Mouse (Mus musculus) left cerebral cortex, adult 18-20 months (tissue): ENCODE results near the gene Catsper4. TPM values are rescaled to one million over a fixed set of nuclear protein-coding genes. Genes with fewer than 3 reads are reported as not detected.
A peak's percentile ranks its signal among the peaks of the same experiment; 100 is the strongest.
"Not testable (repeated sequence)": the region's sequence is repeated elsewhere in the genome, so short reads cannot be mapped to it uniquely, and the experiment has no call there.

Experiments
- DNase-seq, 2 experiments: peaks; one replicate each; pipeline ENCODE4 v3.0.0; 2021 to 2022; ENCODE audit warnings: low spot score in 2 of 2, mixed read lengths in 1 of 2
- long read RNA-seq, 2 experiments: library from polyadenylated mRNA; stranded (forward); transcript quantifications; one replicate each; pipeline ENCODE4 v2.0.0; 2021
- total RNA-seq, 2 experiments: library from RNA; stranded (reverse); gene quantifications; 2 replicates each; pipeline ENCODE4 v1.2.3; 2021

Catsper4 gene
- total RNA-seq, result not detected
- long read RNA-seq, experiment 1, result 0 reads
- long read RNA-seq, experiment 2, result 0 reads

DNA sequence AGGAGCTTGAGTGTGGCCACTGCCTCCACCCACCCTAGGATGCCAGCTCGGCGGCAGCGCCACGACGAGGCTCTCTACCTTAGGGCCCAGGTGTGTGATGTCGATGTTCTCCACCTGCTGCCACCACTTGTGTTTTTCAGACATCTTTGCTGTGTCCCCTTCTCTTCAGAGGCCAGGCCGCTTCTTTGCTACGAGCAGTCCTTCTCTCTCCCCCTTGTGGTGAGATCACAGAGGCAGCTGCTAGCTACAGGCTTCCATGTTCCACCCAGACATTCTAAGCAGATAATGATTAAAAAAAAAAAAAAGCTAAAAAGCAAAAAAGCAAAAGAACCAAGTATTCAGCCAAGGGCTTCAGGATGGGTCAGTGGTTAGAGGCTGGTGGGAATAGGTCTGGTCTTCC, at the start of gene Catsper4:
Gene Catsper4, minus strand, starts transcription at position 190 of the 400 bp plus-strand sequence.
- DNase-seq, result no peak

DNA sequence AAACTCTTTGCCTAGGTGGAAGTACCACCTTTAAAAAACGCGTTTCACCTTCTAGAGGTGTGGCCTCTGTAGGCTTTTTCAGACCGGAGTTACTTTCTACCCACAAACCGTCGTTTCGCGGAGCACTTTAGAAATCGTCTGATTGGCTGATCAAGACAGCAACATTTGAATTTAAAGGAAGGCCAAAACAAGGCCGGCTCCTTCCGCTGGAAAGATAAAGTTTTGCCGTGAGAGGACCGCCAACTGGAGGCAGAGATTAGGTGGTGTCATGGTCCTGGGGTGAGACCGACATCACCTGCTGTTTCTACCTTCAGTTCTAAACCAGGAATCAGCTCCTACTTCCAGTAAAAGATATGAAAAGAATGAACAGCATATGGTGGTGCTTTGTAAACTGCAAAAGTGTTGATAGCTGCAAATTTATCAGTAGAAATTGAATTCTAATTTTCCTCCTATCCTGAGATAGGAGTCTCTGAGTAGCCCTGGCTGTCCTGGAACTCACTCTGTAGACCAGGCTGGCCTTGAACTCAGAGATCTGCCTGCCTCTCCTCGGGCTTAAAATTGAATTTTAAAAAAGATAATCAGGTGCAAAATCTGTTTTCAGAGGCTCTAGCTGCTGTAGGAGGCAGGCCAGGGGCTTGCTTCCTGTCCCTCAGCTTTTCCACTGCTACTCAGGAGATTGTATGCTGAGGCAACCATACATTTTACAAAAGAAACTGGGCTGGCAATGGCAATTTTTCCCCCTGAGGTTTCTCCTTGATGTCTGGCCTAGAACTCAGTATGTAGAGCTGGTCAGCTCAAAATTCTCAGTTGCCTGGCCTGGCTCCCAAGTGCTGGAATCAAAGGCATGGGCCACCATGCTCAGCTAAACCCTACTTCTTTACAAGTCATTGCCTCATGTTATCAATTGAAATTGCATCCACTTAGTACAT, 46.5 kb upstream of the Catsper4 start:
- DNase-seq, result no peak

DNA sequence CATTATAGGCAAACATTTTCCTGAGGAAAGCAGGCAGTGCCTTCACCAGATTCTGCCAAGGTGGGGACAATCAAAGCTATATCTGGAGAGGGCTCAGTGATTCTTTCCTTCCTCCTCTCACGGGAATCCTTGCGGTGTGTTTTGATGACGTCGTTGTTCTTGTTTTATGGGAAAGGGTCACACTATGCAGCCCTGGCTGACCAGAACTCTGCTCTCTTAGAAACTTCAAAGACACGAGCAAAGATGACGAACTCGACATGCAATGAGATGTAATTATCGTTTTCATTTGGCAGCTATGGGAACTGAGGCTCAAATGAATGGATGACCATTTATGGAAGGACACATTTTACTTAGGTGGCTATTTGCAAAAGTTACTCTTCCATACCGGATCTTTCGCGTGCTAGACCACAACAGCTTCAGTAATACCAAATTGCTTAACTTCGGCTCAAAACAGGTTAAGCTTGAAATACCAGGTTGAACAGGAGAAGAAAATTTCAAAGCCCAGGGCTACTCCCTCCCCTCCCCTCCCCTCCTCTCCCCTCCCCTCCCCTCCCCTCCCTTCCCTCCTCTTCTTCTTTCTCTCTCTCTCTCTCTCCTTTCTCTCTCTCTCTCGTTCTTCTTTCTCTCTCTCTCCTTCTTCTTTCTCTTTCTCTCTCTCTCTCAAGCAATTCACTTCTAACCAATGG, 45.7 kb upstream of the Catsper4 start:
- DNase-seq, result no peak

DNA sequence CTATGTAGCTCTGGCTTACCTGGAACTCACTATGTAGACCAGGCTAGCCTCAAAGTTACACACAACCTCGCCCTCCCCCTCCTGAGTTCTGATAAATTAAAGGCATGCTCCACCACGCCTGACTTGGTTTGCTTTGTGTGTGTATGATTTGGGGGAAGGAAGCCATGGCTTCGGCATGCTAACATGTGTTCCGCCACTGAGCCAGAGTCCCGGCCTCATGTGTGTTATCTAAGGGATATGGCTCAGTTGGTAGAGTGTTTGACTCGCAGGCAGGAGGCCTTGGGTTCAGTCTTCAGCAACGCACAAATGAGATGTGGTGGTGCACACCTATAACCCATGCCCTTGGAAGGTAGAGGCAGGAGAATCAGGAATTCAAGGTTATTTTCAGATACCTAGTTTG, 44.8 kb upstream of the Catsper4 start:
- no peak for DNase-seq

DNA sequence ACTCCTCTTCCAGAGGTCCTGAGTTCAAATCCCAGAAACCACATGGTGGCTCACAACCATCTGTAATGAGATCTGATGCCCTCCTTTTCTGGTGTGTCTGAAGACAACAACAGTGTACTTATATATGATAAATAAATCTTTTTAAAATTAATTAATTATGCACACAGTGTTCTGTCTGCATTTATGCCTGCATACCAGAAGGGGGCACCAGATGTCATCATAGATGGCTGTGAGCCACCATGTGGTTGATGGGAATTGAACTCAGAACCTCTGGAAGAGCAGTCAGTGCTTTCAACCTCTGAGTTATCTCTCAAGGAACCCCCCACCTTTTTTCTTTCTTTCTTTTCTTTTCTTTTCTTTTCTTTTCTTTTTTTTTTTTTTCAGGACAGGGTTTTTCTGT, 42.4 kb upstream of the Catsper4 start:
- DNase-seq, result not testable (repeated sequence)

DNA sequence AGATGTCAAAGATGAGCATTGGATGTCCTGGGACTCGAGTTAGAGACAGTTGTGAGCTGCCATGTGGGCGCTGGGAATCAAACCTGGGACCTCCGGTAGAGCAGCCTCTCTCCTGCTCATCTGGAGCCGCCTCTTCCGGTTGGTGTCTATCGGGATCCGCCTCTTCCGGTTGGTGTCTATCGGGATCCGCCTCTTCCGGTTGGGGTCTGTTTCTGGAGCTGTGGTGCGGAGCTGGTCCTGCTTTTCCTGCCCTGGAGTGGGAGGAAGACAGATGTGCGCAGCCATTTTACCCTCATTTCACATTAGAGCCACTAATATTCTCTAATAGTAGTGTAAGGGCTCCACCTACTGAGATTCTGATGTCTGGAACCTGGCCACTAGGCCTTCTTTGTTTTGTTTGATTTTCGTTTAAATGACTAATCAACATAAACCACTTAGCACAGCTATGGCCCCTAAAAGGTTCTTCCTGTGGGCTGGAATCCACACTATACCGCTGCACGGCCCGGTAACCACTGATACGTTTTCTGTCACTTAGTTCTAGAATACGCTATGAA, 41.0 kb upstream of the Catsper4 start:
- DNase-seq, result no peak

DNA sequence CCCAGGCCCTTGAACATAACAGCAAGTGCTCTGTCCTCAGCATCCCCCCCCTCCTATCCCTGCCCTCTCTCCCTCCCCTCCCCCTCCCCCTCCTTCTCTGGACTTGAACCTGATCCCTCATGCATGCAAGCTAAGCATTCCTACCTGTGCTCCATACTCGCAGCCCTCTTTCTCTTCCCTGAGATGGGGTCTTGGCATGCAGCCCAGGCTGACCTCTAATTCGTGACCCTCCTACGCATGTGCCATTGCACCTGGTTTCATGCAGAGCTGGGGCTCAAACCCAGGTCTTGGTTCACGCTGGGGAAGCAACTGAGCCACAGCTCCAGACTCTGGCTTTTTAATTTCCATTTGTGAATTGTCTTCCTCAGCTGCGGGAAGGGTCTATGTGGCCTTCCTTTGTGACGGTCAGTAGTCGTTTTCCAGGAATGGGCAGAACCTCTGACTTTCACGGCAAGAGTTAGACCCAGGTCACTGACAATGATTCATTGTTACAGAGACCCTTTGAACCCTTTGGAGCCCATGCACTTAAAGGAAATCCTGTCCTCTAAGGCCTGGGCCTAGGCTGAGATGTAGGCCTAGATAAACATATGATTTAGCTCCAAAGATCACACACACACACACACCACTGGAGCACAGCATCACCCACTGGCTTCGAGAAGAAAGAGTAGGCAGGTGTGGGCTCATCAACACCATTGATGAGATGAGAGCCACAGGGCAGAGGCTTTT, 38.8 kb upstream of the Catsper4 start:
- no peak for DNase-seq

DNA sequence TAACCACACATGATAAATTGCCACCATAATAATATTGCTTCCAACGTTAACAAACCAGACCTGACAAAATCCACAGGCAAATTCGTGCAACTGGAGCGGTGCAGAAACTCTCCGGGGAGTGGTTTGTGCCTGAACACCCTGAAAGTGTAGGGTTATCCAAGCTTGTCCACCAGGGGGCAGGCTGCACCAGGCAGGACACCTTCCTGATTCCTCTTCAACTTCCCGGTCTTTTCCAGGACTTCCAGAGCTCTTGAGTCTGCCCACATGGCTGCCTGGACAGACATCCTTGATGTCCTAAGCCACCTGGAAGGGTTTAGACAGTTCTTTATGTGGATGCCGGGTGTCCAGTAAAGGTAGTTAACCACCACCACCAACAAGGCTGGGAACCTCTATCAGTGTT, 36.0 kb upstream of the Catsper4 start:
- peak; percentile 45 to 67 for DNase-seq

DNA sequence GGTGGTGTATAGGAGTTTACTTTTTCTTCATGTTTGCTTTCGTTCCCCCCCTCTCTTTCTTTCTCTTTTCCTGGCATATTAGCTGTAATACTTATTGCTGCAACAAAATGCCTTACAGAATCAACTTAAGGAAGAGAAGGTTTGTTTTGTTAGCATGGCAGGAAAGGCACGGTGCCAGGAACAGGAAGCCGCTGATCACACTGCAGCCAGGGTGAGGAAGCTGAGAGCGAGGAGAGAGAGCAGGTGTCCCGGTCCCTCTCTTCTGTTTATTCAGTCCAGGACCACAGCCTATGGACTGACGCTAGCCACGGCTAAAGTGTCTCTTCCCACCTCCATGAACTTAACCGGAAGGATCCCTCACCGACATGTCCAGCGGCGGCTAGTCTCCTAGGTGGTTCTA, 31.2 kb upstream of the Catsper4 start:
- DNase-seq, result no peak

DNA sequence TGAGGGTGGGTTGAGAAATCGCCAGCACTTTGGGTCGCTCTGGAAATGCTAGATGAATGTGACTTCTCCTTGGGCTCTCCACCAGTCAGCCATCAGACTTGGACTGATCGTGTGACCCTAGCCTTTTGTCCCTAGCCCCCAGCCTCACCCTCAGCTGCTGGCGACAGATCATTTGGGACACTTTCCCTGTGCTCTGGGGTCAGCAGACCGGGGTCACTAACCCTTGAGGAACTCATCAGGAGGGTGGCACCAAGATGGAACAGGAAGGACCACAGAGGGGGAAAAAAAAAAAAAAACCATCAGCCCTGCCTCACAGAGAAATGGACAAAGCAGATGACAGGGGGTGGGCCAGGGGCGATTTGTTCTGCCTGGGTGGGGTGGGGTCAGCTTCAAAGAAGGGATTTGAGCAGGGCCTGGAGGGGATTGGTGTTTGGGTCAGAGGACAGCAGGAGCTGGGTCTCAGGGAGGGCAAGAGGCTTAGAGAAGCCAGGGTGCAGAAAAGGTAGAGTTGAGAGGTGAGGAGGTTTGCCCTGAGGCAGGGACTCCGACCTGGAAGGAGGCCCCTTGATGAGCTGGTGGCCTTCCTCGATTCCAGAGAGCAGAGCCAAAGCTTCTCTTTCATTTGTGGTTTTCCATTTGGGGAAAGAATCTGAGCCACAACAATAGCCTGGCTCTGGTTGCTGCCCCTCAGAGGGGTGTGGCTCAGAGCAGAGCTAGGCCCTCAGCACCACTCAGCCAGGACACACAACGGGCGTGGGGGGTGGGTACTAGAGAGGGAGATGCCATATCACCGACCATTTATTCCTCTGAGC, 30.2 kb upstream of the Catsper4 start:
- no peak for DNase-seq

DNA sequence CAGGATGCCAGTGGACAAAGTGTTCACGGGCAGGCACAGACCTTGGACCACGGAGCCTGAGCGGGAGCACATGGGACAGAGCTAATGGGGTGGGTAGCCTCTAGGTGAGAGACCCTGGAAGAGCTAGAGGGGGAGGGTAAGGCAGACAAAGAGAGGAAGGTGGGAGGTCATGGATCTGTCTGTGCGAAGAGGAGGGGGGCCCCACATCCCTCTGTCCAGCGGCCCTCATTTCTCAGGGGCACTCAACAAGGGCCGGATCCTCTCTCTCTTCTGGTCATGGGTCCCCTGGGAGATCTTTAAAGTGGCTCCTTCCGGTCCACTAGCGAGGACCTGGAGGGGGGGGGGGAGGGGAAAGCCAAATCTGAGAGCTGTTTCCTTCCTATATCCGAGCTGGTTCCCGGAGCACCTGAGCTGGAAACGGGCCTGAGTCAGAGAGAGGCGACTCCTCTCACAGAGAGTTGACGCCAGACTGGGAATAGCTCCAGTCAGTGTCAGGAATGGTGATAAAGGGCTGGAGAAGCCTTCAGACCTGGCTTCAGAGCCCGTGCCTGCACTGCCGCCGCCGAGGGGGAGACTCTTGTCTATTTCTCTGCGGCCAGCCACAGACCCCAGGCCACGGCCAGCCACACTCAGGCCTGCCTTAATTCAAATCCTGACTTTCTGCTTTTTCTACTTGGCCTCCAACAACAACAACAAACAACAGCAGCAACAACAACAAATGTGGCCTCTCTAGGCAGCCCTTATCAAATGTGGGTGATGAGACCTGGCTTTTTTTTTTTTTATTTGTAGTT, 29.4 kb upstream of the Catsper4 start:
- DNase-seq, result no peak

DNA sequence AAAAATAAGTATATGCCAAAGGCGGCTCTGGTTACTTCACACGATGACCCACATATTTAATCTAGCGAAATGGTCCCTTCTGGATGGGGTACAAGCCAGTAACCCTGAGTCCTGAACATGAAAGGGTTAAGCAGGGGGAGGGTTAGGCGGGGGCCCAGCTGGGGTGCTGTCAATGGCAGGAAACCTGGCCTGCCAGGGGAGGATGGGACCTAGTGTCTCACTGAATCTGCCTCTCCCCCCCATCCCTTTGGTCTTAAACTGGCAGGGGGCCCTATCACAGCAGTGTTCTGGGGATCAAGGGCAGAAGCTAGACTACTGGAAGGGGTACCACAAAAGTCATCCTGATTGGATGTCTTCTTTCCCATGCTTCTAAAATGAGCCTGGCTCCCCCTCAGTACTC, 28.7 kb upstream of the Catsper4 start:
- DNase-seq, result no peak

DNA sequence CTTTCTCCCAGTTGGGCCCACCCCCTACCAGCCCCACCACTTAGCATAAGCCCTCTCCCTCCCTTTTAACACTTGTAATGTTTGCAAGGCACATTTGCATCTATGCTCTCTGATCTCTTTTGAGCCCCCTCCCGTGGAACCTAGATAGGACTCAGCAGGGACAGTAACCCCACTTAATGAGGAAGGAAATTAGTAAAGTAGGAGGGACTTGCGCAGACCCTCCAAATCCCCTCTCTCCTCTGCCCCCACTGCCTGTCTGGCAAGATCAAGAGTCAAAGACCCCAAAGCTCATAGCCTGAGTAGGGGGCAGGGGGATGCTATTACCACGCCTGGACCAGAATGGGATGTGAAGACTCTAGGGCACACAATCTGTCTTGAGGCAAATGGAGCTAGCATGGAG, 27.7 kb upstream of the Catsper4 start:
- DNase-seq, result no peak

DNA sequence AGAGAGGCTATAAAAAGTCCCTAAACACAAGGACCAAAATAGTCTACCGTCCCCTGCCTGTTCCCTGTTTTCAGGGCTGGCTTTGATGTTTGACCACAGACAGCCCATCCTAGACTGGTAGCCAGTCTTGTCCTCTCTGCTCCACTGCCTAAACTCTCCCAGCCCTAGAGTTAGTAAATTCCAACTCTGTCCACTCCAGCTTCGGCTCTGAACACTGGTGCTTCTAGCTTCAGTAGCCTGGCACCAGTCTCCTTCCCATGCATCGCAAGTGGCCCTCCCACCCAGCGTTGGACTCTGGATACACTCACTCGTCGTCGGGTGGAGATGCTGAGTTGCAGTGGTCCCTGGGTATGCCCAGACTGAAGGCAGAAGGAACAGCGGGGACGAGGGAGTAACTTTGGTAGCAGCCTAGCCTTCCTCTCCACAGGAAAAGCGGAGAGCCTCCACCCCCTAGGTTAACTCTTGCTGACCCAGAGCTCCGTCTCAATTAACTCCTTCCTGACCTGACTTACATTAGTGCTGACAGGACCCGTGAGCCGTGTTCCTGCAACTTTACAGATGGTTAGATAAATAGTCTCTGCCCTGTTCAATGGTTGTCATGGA, 26.6 kb upstream of the Catsper4 start, which contains the start of gene Grrp1:
Gene Grrp1, minus strand, starts transcription at position 385 of the 603 bp plus-strand sequence.
- DNase-seq, result no peak

DNA sequence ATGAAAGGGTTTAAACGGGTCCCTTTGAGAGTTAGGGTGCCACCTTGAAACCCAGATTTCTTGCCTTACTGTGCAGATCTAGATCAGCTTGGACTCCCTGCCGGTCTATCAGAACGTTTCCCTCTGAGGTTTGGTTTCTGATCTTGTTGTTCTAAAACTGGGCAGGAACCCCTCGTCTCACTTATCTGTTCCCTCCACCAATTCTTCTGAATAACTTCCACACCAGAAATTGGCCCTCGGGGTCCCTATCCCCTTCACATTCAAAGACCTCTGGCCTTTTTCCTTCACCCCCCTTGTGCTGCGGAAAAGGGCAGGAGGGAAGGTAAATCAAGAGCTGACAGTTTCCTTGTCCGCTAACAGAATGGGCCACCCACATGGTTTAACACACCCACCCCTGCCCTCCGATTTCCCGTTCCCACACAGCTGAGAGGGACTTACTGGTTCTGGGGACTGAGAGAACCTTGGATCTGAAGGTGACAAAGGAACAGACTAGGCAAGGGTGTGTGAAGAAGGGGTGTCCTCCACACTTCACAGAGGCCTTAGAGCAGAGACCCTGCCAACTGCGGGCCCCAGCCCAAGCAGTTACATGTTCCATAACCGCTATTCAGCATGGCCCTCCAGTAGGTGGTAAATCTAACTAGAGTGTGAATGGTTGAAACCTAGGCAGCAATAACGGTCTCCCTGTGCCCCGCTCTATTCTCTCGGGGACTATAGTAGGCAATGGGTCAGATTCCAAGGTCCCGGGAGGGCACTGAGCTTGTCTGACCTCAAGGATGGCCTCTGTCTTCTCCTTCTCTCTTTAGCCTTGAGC, 25.9 kb upstream of the Catsper4 start:
- DNase-seq, result no peak

DNA sequence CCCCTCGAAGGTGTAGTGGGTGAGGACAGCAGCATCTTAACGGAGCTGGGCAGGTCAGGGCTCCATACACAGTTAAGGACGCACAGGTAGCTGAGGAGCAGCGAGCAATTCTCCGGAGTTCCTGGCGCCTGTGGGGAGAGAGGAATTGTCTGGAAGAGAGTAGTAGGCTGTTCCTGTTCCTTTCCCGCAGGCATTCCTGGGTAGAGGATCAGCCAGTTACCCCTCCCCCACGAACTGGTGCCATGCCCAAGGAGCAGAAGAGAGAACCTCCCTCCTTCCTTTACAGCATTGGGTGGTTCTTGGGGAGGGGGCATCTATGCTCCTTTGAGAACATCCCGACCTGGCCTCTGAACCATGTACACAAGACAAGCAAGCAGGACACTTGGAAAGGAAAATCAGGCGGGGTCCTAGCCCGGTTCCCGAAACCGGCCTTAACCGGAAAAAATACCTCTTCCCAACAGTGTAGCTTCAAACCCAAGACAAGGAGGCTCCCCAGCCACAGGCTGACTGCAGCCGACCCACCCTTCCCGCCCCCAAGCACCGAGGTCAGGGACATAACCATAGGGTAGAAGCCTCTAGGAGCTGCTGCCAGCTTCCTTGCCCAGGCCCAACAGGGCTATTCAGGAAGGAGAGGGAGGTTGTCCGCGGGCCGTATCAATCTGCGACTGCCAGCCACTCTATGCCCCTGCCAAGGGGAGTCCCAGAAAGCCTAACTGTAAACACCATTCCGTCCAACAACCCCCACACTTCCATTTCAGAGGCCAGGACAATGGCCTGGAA, 25.1 kb upstream of the Catsper4 start:
- no peak for DNase-seq
